Mouse (Mus musculus): ENCODE measurements around the gene Shpk.

DNA sequence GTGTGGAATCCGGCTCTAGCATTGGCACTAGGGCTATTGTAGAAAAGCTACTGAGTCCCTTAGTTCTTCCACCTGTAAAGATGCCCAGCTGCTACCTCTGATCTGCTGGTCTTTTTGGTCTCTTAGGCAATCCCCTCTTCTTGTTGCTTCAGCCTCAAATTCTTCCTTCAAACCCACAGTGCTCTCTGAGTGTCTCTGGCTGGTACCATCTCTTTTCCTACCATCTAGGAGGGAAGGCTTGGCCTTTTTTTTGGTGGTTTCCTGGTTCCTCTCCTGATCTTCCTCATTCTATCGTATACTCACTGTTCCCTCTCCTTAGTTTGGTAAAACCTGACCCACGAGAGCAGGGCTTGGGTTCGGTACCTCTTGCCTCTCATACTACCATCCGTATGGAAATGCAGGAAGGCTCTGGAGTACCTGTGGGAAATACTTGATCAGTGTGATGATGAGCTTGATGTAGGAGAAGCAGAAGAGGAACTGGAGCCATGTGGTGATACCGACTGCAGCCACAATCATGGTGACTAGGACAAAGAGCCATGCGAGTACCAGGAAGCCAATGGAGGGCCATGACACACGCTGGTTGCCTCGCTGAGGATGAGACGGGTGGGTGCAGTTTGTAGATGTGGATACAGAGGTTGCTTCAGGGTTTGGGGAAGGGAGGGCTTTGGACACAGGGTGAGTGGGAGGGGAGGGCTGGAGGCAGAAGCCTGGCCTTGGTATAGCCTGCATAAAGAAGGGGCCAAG lies 13.2 kb upstream of the Shpk start:
- no peak for TF ChIP-seq CTCF (IDR thresholded peaks at IDR 0.05; ENCODE audit: low read depth)
- TF ChIP-seq EP300 (optimal IDR thresholded peaks at IDR 0.05) = no peak
